Mouse (Mus musculus) lung, postnatal 36 days (tissue): ENCODE measurements around the gene Mfsd5.
A peak's percentile ranks its signal among the peaks of the same experiment; 100 is the strongest.

Experiments
- DNase-seq: peaks from one replicate; pipeline ENCODE4 v3.0.0; 2022; ENCODE audit warnings: mixed read lengths

Mfsd5 gene

DNA sequence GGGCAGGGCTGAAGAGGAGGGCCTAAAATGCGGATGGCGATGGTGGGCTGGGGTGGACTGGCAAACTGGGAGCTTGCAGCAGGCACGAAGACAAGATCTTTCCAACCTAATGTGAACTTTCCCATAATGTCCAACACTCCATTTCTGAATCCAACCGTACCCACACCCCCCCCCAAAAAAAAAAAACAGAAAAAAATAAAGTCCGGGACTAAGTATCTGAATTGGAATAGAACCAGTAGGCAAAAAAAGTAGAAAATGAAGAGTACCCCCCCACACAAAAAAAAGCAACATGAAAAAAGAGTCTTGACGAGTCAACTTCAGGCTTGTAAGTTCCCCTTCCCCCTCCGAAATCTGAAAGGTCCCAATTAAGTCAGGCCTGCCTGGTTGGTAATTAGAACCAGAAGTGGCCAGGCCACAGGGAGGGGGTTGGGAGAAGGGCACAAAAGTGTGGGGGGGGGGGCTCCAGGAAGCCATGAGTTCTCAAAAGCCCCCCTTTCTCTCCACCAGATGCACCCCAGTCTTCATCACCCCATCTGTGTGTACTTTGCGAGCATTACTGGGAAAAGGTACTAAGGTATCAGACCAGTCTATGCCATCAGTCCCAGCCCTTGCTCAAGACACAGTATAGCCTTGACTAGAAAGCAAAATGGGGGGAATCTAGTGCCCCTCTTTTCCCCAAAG lies 31.0 kb upstream of the Mfsd5 start:
- no peak for DNase-seq

DNA sequence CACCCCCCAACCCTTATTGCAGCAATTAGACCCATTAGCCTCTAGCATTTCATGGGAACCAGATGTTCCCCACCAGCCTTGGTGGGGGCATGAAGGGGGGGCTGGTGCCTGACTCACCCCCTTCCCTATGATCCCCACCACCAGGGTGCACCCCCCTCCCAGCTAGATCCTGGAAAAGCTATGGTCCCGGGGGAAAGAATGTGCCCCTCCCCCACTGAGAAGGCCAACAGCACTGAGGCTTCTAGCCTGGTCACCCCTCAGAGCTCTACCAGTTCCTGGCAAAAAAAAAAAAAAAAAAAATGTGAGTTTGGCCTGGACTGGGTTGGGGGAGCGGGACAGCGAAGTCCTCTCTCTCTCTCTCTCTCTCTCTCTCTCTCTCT lies 30.5 kb upstream of the Mfsd5 start:
- DNase-seq, result peak; percentile 41

GRCm38 (mm10) chr15:102249251-102249691 lies 30.0 kb upstream of the Mfsd5 start:
- peak; percentile 63 for DNase-seq

DNA sequence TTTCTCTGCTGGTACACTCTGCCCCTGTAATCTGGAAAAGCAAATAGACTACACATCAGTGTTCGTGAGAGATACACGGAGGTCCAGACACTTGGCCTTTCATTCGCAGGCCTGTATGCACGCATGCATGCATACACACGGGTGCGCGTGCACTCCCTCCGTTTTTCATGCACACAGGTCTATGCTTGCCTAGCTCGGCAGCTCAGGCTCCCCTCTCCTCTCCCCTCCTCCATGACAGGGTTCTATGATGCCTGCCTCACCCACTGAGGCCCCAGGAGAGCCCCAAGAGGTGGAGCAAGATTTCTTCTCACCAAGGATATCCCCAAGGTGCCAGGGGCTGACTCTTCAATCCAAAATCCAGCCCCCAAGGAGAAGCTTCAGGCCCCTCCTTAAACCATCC lies 29.3 kb upstream of the Mfsd5 start:
- no peak for DNase-seq

DNA sequence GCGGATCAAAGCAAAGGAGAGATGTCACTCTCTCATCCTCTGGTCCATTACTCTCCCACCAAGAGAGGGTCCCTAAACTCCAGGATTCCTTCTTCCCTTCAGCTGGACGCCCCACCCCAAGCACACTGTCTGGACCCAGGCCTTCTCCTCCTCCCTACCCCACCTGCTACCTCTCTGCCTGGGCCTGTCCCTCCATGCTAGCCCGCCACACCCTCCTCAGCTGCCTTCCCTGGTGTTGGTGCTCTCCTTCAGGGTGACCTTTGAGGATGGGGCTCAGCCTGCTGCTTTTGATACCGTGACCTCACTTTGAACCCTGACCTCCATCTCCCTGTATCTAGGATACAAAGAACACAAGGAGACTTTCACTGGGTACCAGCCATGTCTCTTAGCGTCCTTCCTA lies 28.7 kb upstream of the Mfsd5 start:
- DNase-seq, result no peak

- DNase-seq, result peak; percentile 82
Measured at GRCm38 (mm10) chr15:102255547-102256255, 23.6 kb upstream of the Mfsd5 start.

DNA sequence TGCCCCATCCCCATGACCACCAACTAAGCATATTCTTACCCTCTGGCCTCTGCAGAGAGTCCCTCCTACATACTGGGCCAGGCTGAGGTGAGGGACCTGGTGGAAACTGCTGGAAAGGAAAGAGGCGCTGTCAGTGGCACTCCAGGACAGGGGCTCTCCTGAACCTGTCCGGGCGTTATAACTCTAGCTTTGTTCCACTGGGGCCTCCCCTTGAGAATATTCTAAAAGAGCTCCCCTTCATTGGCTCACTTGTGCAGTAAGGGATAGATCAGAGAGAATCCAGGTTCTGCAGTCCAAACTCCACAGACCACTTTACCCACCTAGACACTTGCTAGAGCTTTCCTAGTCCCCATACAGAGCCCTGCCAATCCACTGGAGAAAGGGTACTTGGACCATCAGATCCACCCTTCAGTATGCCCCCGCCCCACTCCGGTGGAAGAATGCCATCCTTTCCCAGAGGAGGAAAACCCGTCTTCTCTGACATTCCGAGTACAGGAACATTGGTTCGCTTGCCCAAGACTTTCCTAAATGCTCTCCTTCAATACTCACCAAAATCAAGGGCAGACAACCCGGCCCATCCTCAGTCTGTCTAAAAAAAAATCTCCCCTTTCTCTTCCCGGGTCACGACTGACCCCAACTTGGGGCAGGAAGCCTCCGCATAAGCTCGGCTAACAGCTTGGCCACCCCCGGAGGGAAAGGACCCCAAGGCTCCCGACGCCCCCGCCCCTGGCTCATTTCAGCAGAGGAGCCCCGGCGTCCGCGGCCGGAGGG lies 22.6 kb upstream of the Mfsd5 start:
- no peak for DNase-seq

- peak; percentile 67 for DNase-seq
Measured at GRCm38 (mm10) chr15:102257202-102258075, 21.8 kb upstream of the Mfsd5 start, which contains the start of gene Rarg. Gene Rarg (minus strand): TSS chr15:102257517.

- DNase-seq, result peak; percentile 80
Measured at GRCm38 (mm10) chr15:102258076-102258470, 21.2 kb upstream of the Mfsd5 start.

- DNase-seq, result no peak
Measured at GRCm38 (mm10) chr15:102258581-102259253, 20.5 kb upstream of the Mfsd5 start.

DNA sequence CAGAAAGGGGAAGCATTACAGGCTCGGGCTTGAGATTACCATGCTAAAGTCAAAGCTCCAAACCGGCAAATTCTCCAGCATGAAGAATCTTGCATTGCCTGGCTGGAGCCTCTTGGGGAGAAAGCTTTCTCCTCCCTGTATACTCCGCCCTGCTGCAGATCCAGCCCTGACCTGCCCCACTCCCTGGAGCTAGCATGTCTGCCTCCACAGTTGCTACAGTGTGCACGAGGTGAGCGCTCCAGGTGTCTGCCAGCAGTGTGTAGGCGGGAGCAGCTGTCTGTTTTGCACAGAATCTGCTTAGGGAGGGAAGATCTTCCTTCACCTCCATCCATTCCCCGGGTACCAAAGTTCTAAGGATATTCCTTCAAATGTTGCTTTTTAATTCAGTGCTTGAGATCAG lies 16.7 kb upstream of the Mfsd5 start:
- no peak for DNase-seq

DNA sequence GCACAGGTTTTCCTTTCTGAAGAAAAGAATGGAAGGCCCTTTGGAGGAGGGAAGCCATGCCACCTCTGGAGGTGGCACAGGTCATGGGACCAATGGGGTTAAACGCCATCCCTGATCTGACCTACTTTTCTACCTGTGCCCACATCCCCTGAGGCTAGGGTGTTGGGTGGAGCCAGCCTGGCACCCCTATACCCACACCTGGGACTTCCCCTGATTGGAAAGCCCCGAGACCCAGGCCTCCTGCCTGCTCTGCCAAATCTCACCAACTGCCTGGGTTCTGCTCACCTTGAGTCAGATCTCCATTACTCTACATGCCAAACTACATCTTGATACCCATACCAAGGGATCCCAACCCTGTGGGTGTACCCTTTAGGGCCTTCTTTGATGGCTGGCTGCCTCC lies 16.2 kb upstream of the Mfsd5 start:
- no peak for DNase-seq

DNA sequence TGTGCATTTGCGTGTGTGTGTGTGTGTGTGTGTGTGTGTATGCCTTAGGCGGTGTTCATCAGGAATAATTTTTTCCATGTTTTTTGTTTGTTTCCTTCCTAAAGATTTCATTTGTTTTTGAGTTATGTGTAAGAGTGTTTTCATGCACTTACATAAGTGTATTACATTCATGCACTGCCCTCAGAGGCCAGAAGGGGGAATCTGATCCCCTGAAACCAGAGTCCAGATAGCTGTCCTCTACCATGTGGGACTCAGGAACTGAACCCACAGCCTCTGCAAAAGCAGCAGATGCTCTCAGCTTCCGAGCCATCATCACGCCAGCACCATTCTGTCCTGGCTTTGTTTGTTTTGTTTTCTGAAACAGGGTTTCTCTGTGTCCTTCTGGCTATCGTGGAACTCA lies 13.7 kb upstream of the Mfsd5 start:
- DNase-seq, result no peak

DNA sequence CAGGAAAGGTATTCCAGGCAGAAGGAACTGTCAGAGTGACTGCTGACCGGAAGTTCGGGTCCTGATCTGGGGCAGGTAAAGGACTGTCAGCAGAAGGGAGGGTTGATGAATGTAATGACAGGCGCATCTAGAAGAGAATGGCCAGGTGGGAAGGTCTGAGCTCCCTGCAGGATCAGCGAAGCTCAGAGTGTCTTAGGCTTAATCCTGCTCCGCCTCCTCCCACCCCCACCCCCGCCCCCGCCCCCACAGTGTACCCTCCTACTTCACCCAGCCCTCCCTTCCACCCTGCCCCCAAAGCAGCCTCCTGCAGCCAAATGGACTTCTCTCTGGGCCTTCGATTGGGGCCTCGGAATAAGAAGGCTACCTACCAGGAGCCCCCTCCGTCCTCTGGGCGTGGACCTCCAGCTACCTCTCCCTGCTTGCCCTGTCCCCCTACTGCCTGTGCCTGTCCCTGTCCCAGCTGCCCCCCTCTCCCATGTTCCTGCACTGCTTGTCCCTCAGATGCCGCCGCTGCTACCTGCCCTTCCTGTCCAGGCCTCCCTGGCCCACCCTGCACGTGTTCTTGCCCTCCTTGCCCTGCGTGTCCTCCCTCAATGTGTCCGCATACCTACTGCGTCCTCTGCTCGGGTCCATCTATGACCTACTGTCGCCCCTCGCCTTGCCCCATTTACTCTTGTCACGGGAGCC lies 8.8 kb upstream of the Mfsd5 start, which contains the start of gene Gm9918:
Gm9918 (plus strand) TSS at position 290 of the 687 bp plus-strand sequence.
- no peak for DNase-seq

- no peak for DNase-seq
Measured at GRCm38 (mm10) chr15:102271441-102271840, 7.8 kb upstream of the Mfsd5 start.

DNA sequence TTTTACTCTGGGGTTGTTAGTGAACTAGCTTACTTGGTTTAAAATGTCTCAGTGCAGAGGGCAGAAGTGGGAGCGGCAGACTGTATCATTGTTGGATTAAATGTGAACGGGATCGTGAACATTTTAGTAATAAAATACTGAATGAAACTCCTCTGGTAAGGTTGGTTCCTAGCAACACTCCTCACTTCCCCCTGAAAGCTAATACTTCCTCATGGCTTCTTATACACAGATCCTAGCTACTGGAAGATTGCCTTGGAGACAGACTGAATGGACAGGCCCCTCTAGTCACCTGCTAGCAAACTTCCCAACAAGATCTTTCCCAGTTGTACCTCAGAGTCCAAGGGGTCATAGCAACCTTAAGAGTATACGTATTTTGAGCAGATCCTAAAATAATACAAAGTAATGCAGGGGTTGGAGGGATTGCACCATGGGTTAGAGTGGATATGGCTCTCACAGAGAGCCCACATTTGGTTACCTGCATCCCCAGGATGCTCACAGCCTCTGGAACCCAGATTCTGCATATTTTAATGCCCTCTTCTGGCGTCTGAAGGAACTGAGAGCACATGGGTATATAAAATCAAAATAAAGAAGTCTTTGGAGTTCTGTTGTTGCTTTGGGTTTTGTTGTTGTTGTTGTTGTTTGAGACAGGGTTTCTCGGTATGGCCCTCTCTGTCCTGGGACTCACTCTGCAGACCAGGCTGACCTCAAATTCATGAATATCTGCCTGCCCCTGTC lies 5.1 kb upstream of the Mfsd5 start:
- no peak for DNase-seq

- no peak for DNase-seq
Measured at GRCm38 (mm10) chr15:102278726-102279091, 545 bp upstream of the Mfsd5 start.

DNA sequence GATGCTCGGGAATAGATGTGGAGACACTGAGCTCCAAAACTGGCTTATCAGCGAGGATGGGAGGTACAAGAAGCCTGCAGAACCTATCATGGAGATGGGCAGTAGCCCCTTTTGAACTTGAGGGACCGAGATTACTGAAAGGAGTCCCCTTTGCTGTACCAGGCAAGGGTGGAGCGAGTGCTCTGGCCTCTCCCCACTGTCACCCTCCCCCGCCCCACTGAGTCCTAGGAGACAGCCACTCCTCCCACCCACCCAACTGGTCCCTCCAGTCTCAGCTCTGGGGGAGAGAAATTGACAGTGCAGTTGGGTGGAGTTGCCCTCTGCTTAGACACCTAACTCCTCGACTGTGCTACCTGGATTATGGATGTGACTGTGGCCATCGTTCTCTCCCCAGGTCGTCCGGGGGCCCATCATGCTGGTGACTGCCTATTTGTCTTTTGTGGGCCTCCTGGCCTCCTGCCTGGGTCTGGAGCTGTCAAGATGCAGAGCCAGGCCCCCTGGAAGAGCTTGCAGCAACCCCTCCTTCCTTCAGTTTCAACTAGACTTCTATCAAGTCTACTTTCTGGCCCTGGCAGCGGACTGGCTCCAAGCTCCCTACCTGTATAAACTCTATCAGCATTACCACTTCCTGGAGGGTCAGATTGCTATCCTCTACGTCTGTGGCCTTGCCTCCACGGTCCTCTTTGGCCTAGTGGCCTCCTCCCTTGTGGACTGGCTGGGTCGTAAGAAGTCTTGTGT lies 698 bp downstream of the Mfsd5 start:
- no peak for DNase-seq

GRCm38 (mm10) chr15:102280623-102281022 lies 1.4 kb downstream of the Mfsd5 start:
- no peak for DNase-seq
